Mouse (Mus musculus) hindbrain, embryonic 14.5 days (tissue): ENCODE data around the gene Mmd2. TPM values are rescaled to one million over a fixed set of nuclear protein-coding genes. Genes with fewer than 3 reads are reported as not detected.
A peak's percentile ranks its signal among the peaks of the same experiment; 100 is the strongest.

ENCODE experiments used
- ATAC-seq: fragments of 200-750 bp; cut with Nextera tagmentation; 2 replicates; pipeline ENCODE4 v1.8.0; 2017; ENCODE audit warnings: moderate number of reproducible peaks, mild to moderate bottlenecking, moderate TSS enrichment, moderate library complexity; ENCODE audit not compliant: low FRiP score
- DNase-seq: peaks from one replicate; pipeline ENCODE4 v3.0.0-alpha.2; 2015; ENCODE audit warnings: low spot score
- H3K27ac ChIP-seq: fragments of 300-500 bp; sonication (generic); 2 replicates; pipeline ENCODE4 v1.5.1; 2014; ENCODE audit warnings: mild to moderate bottlenecking, moderate library complexity
- H3K27me3 ChIP-seq: fragments of 300-500 bp; sonication (generic); 2 replicates; pipeline ENCODE4 v1.6.1; 2014; ENCODE audit warnings: mild to moderate bottlenecking, low read length, mixed read lengths; ENCODE audit not compliant: control insufficient read depth, insufficient read depth
- H3K36me3 ChIP-seq: fragments of 300-500 bp; sonication (generic); replicated peaks from 2 replicates; pipeline ENCODE4 v1.6.1; 2014; ENCODE audit not compliant: control insufficient read depth, insufficient read depth
- H3K4me1 ChIP-seq: fragments of 300-500 bp; sonication (generic); replicated peaks from 2 replicates; pipeline ENCODE4 v1.6.1; 2014; ENCODE audit warnings: antibody characterized with exemption, low read length, mixed read lengths; ENCODE audit not compliant: control insufficient read depth, insufficient read depth
- H3K4me2 ChIP-seq: fragments of 300-500 bp; sonication (generic); replicated peaks from 2 replicates; pipeline ENCODE4 v1.6.1; 2014; ENCODE audit warnings: mild to moderate bottlenecking, moderate library complexity
- H3K4me3 ChIP-seq: fragments of 300-500 bp; sonication (generic); replicated peaks from 2 replicates; pipeline ENCODE4 v1.5.1; 2014; ENCODE audit warnings: mild to moderate bottlenecking, low read length
- H3K9ac ChIP-seq: fragments of 300-500 bp; sonication (generic); 2 replicates; pipeline ENCODE4 v1.6.1; 2014
- H3K9me3 ChIP-seq: fragments of 300-500 bp; sonication (generic); 2 replicates; pipeline ENCODE4 v1.6.1; 2016; ENCODE audit warnings: low read length; ENCODE audit not compliant: control insufficient read depth
- WGBS: fragments of 180-500 bp; shearing (Covaris S2); extraction: QIAGEN DNeasy Blood & Tissue Kit; methylation state at CpG from one replicate; pipeline ENCODE4 v1.1.7; 2014; 5-methylcytosine and 5-hydroxymethylcytosine counted together
- polyA plus RNA-seq: library from polyadenylated mRNA; unstranded; fragments of >200 nt; fragmentation: Nextera tagmentation; extraction: Ambion mirVana; gene quantifications from 2 replicates; pipeline ENCODE4 v1.2.1, GENCODE M21; 2014

Mmd2 gene
- polyA plus RNA-seq, 1 experiment from 2014 or later: 51.7 TPM

GRCm38 (mm10) chr5:142615638-142616037 lies 7.0 kb upstream of the Mmd2 start:
- WGBS: 81% methylated on average over 4 of the region's 4 CpGs

DNA sequence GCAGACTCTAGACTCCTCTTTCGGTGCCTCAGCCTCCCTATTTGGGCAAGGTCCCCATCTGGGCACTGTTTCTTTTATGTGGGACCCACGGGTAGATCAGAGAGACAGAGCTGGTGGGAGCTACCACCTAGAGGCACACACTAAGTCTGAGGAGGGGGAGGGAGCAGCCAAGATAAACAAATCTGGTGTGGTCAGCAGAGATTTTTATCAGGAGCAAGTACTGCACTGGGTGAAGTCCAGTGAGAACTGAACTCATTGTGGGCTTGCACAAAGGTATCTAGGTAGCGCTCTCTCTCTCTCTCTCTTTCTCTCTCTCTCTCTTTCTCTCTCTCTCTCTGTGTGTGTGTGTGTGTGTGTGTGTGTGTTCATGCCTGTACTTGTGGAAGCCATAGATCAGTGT lies 5.9 kb upstream of the Mmd2 start:
- no peak for DNase-seq
- Histone ChIP-seq H3K9me3 (no peaks in the 10 kb centered on the region), H3K9ac (no peak overlapping the region), H3K4me1 (no peaks in the 10 kb centered on the region), H3K27ac (no peak overlapping the region), H3K4me2 (no peak overlapping the region), H3K4me3 (no peak overlapping the region), H3K36me3 (no peaks in the 10 kb centered on the region), H3K27me3 (no peaks in the 10 kb centered on the region)
- ATAC-seq: no peak
- 62% methylated on average over 3 of the region's 3 CpGs for WGBS

More at GRCm38 (mm10) chr5:142615638-142616037, 7.0 kb upstream of the Mmd2 start:
- no peak for ATAC-seq
- no peak overlapping the region for H3K4me2 ChIP-seq
- H3K9me3 ChIP-seq: no peaks in the 10 kb centered on the region
- H3K36me3 ChIP-seq: no peaks in the 10 kb centered on the region
- no peak overlapping the region for H3K27ac ChIP-seq
- H3K9ac ChIP-seq: no peak overlapping the region
- no peaks in the 10 kb centered on the region for H3K4me1 ChIP-seq
- no peak overlapping the region for H3K4me3 ChIP-seq
- no peaks in the 10 kb centered on the region for H3K27me3 ChIP-seq
- DNase-seq: no peak

- 90% methylated on average over 4 of the region's 4 CpGs for WGBS
- Histone ChIP-seq H3K4me1 (peaks cover 8% of the 10 kb centered on the region; the same call in 1 of the 2 replicates), H3K27ac (no peak overlapping the region), H3K4me2 (no peak overlapping the region), H3K4me3 (no peak overlapping the region), H3K9ac (no peak overlapping the region), H3K27me3 (peaks cover 10% of the 10 kb centered on the region; the same call in 1 of the 2 replicates), H3K9me3 (no peaks in the 10 kb centered on the region), H3K36me3 (no peaks in the 10 kb centered on the region)
- no peak for ATAC-seq
- no peak for DNase-seq
Measured at GRCm38 (mm10) chr5:142610362-142610761, 1.8 kb upstream of the Mmd2 start.

- Histone ChIP-seq H3K27ac (peak overlapping the region; percentile 11; the same call in 1 of the 2 replicates), H3K27me3 (peaks cover 10% of the 10 kb centered on the region; the same call in 1 of the 2 replicates), H3K9ac (peak overlapping the region; percentile 61), H3K36me3 (no peaks in the 10 kb centered on the region), H3K4me3 (peak overlapping the region; percentile 36), H3K4me1 (peaks cover 8% of the 10 kb centered on the region; the same call in 1 of the 2 replicates), H3K4me2 (peak overlapping the region; percentile 64), H3K9me3 (no peaks in the 10 kb centered on the region)
- ATAC-seq (no peak), DNase-seq (no peak)
- WGBS: 8% methylated on average over 4 of the region's 4 CpGs
Measured at GRCm38 (mm10) chr5:142608989-142609325, 357 bp upstream of the Mmd2 start.

- 82% methylated on average over 12 of the region's 12 CpGs for WGBS
- DNase-seq (no peak), ATAC-seq (no peak)
- no peaks in the 10 kb centered on the region for H3K9me3 ChIP-seq
- no peak overlapping the region for H3K4me3 ChIP-seq
- H3K27ac ChIP-seq: no peak overlapping the region
- peaks cover 8% of the 10 kb centered on the region; the same call in 1 of the 2 replicates for H3K4me1 ChIP-seq
- H3K27me3 ChIP-seq: peaks cover 10% of the 10 kb centered on the region; the same call in 1 of the 2 replicates
- H3K36me3 ChIP-seq: no peaks in the 10 kb centered on the region
- no peak overlapping the region for H3K9ac ChIP-seq
- 0 out of 2 replicates have a peak overlapping the region, but pooled peaks have one; percentile 2 for H3K4me2 ChIP-seq
Measured at GRCm38 (mm10) chr5:142605288-142605687, 3.3 kb downstream of the Mmd2 start.

DNA sequence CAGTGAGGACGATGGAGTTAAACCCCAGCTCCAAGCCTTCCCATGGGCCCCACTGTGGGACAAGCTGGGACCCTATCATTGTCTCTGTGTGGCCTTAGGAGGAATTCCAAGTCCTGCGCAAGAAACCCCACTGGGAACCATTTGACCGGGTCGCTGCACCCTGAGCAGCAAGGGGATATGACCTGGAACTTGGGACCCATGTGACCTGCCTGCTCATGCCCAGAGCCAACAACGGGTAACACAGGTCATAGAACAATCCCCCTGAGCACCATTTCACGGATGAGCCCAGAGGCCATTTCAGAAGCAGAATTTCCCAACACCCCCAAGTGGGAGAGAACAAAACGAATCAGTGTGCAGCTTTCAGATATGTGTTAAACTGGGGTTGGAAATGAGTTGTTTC lies 4.2 kb downstream of the Mmd2 start:
- no peak overlapping the region for H3K27ac ChIP-seq
- DNase-seq (no peak), ATAC-seq (no peak)
- peaks cover 8% of the 10 kb centered on the region; the same call in 1 of the 2 replicates for H3K4me1 ChIP-seq
- no peak overlapping the region for H3K4me3 ChIP-seq
- H3K9me3 ChIP-seq: no peaks in the 10 kb centered on the region
- H3K27me3 ChIP-seq: peaks cover 10% of the 10 kb centered on the region; the same call in 1 of the 2 replicates
- WGBS: 76% methylated on average over 7 of the region's 7 CpGs
- H3K4me2 ChIP-seq: no peak overlapping the region
- H3K9ac ChIP-seq: no peak overlapping the region
- H3K36me3 ChIP-seq: no peaks in the 10 kb centered on the region

GRCm38 (mm10) chr5:142597648-142598390 lies 10.8 kb downstream of the Mmd2 start:
- no peaks in the 10 kb centered on the region for H3K4me1 ChIP-seq
- 71% methylated on average over 6 of the region's 6 CpGs for WGBS
- no peaks in the 10 kb centered on the region for H3K27me3 ChIP-seq
- H3K9ac ChIP-seq: no peak overlapping the region
- DNase-seq (no peak), ATAC-seq (no peak)
- H3K4me3 ChIP-seq: no peak overlapping the region
- H3K36me3 ChIP-seq: no peaks in the 10 kb centered on the region
- H3K9me3 ChIP-seq: no peaks in the 10 kb centered on the region
- H3K4me2 ChIP-seq: no peak overlapping the region
- no peak overlapping the region for H3K27ac ChIP-seq

DNA sequence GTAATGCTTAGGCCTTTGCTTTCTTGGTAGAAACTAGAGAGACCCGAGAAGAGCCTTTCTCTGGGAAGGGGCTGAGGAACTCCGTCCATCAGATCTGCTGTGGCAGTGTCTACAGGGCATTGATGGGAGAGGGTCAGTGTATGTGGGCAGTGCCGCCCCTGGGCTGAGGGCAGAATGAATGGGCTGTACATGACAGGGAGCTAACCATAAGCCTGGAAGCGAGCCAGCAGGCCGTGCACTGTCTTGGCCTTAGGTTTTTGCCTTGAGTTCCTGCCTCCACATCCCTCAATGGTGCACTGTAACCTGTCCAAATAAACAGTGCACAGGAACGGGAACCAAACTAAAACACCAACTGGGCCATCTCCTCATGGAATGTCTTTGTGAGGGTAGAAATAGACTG lies 11.9 kb downstream of the Mmd2 start:
- no peaks in the 10 kb centered on the region for H3K27me3 ChIP-seq
- 80% methylated on average over 6 of the region's 6 CpGs for WGBS

GRCm38 (mm10) chr5:142595698-142596097 lies 12.9 kb downstream of the Mmd2 start:
- no peak overlapping the region for H3K9ac ChIP-seq
- 61% methylated on average over 3 of the region's 3 CpGs for WGBS
- peaks cover 8% of the 10 kb centered on the region; the same call in 1 of the 2 replicates for H3K4me1 ChIP-seq
- H3K27me3 ChIP-seq: no peaks in the 10 kb centered on the region
- no peaks in the 10 kb centered on the region for H3K36me3 ChIP-seq
- DNase-seq (no peak), ATAC-seq (no peak)
- no peaks in the 10 kb centered on the region for H3K9me3 ChIP-seq
- H3K4me3 ChIP-seq: no peak overlapping the region
- H3K4me2 ChIP-seq: no peak overlapping the region
- H3K27ac ChIP-seq: no peak overlapping the region

More for the DNA sequence above, 11.9 kb downstream of the Mmd2 start:
- Histone ChIP-seq H3K9ac (no peak overlapping the region), H3K9me3 (no peaks in the 10 kb centered on the region), H3K27ac (no peak overlapping the region), H3K4me2 (no peak overlapping the region), H3K4me3 (no peak overlapping the region), H3K36me3 (no peaks in the 10 kb centered on the region), H3K4me1 (no peaks in the 10 kb centered on the region)
- no peak for ATAC-seq
- DNase-seq: no peak
